Mouse (Mus musculus) liver, postnatal 0 days (tissue): ENCODE data around the gene Olfr870.

ENCODE experiments used
- CTCF ChIP-seq: sonication (generic); IDR thresholded peaks from 2 replicates; pipeline ENCODE4 v1.5.1; 2016; ENCODE audit warnings: antibody characterized with exemption, low read depth
- EP300 ChIP-seq: IDR thresholded peaks from 2 replicates; pipeline ENCODE4 v1.6.1; 2016; ENCODE audit warnings: antibody characterized with exemption, low read depth, mild to moderate bottlenecking

DNA sequence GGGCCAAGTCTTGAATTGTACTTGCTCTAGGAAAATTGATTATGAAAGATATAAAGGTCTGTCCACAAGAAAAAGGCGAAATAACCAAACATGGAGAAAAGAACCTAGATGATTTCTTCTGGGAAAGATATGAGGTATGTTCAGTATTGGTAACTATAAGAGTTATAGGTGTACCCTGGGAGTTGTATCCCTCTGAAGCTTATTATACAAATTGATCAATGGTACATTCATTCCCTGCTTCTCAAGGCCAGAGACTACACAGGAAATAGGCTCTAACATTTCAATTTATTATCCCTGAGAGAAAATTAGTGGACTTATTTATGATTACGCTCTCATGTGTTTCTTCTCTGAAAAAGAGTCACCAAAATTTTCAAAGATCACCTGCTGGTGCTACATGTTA, at the start of gene Olfr870:
- TF ChIP-seq CTCF = no peak
- TF ChIP-seq EP300 = no peak
